Comparison of ENCODE assay signal across 15 mouse cellular contexts in the genomic region with DNA sequence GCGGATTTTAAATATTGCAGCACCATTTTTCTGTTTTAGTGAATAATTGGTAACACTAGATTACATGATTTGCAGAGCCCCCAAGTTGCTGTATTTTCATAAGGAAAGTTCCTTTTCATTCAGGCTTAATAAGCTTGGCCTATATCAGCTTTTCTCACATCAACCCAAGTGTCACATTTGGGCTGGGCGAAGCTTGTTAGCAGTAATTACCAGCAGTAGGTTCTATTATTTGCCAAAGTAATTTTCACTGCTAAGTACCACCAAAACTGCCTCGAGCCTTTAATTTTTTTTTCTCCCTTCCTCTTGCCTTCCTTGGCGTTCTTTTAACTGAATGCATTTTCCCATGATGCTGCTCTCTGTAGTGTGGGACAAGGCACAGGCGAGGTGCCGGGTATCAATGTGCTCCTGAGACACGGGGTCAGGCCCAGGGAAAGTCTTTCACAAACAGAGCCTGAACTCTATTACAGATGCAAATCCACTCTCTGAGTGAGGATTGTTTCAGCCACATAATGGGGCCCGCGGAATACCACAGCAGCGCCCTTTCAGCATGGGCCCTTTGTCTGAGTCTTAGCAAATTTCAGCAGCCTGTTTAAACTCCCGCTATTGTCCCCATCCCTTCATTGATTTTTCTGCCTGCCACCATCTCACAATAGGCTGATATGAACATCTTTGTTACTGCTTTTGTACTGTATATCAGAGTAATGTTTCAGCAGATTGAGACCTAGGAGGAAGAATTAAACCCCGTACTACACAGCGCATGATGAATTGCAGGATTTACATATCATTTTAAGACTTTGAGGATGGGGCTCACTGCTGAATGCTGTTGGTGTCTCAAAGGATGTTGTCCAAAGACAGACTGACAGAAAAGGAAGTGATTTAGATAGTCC.
DNase-seq lines count a peak whose midpoint lies in the region; ATAC-seq and TF ChIP-seq lines count a peak whose summit lies in the region.
"Had no signal": no experiment of that assay in that cellular context is flagged by ENCODE, and none has a peak within 500 bp of the region (broad histone marks: within the 10 kb centered on the region; RNA-seq: fewer than 3 reads in every experiment).

No protein-coding gene starts in this region.

- no peak for TF ChIP-seq EP300 in heart, adult 2 months (IDR thresholded peaks at IDR 0.05; ENCODE audit: insufficient read depth, low read depth, low read length)

- 22% methylated on average over 13 of the region's 13 CpGs for WGBS in embryonic facial prominence, embryonic 12.5 days
- 13% methylated on average over 13 of the region's 13 CpGs for WGBS in hindbrain, embryonic 15.5 days
- 16% methylated on average over 13 of the region's 13 CpGs for WGBS in neural tube, embryonic 15.5 days
- WGBS in heart, adult 2 months: 53% methylated on average over 13 of the region's 13 CpGs

- ATAC-seq in embryonic facial prominence, embryonic 12.5 days (ENCODE audit: insufficient number of reproducible peaks, insufficient read depth, low FRiP score, low TSS enrichment): peak; percentile 47; the same call in 1 of the 2 replicates
- peak; percentile 90 for ATAC-seq in hindbrain, embryonic 15.5 days (ENCODE audit: low FRiP score, low read depth)
- ATAC-seq in neural tube, embryonic 15.5 days (ENCODE audit: low FRiP score): peak; percentile 65; the same call in 1 of the 2 replicates
- ATAC-seq: activated CD4-positive, CD25-positive, alpha-beta regulatory T cell, adult 4 months; intestine, embryonic 16.5 days had no signal

- peak; percentile 2 to 14 for DNase-seq in layer of hippocampus, adult 2 months (ENCODE audit: low spot score in 2 of 2)
- no peak for DNase-seq in layer of hippocampus, postnatal 25 days (ENCODE audit: extremely low spot score in 1 of 2, low spot score in 1 of 2)
- DNase-seq in thymus, postnatal 10 days (ENCODE audit: low spot score in 2 of 2): no peak
- no peak for DNase-seq in heart, adult 2 months
- no peak for DNase-seq in ovary, postnatal 10 days (ENCODE audit: low spot score)
- DNase-seq: cerebellum, adult 18-20 months; gastrocnemius, postnatal 14 days had no signal

- TF ChIP-seq CTCF in layer of hippocampus, adult 2 months (conservative IDR thresholded peaks at IDR 0.05): no peak
- no peak for TF ChIP-seq CTCF in heart, adult 2 months (IDR thresholded peaks at IDR 0.05)

- no peaks in the 10 kb centered on the region for H3K9me3 ChIP-seq in embryonic facial prominence, embryonic 12.5 days
- no peaks in the 10 kb centered on the region for H3K9me3 ChIP-seq in hindbrain, embryonic 15.5 days
- no peaks in the 10 kb centered on the region for H3K9me3 ChIP-seq in neural tube, embryonic 15.5 days (replicated peaks)
- H3K9me3 ChIP-seq: liver, embryonic 15.5 days; stomach, embryonic 15.5 days had no signal

- no peaks in the 10 kb centered on the region for H3K27me3 ChIP-seq in embryonic facial prominence, embryonic 12.5 days
- no peaks in the 10 kb centered on the region for H3K27me3 ChIP-seq in hindbrain, embryonic 15.5 days
- no peaks in the 10 kb centered on the region for H3K27me3 ChIP-seq in neural tube, embryonic 15.5 days (replicated peaks)
- no peaks in the 10 kb centered on the region for H3K27me3 ChIP-seq in heart, adult 2 months (ENCODE audit: control insufficient read depth, insufficient read depth, low read length)
- H3K27me3 ChIP-seq: liver, embryonic 15.5 days; stomach, embryonic 15.5 days had no signal

- H3K4me1 ChIP-seq in embryonic facial prominence, embryonic 12.5 days: 0 out of 2 replicates have a peak, but pooled peaks cover 3% of the 10 kb centered on the region
- peaks cover 8% of the 10 kb centered on the region for H3K4me1 ChIP-seq in hindbrain, embryonic 15.5 days (replicated peaks)
- H3K4me1 ChIP-seq in neural tube, embryonic 15.5 days: peaks cover 5% of the 10 kb centered on the region; the same call in 1 of the 2 replicates
- H3K4me1 ChIP-seq in heart, adult 2 months (ENCODE audit: control insufficient read depth, insufficient read depth, low read length): no peaks in the 10 kb centered on the region
- H3K4me1 ChIP-seq: liver, embryonic 15.5 days; stomach, embryonic 15.5 days had no signal

- no peaks in the 10 kb centered on the region for H3K36me3 ChIP-seq in embryonic facial prominence, embryonic 12.5 days
- H3K36me3 ChIP-seq in hindbrain, embryonic 15.5 days: no peaks in the 10 kb centered on the region
- no peaks in the 10 kb centered on the region for H3K36me3 ChIP-seq in neural tube, embryonic 15.5 days
- H3K36me3 ChIP-seq in heart, adult 2 months (ENCODE audit: control insufficient read depth, insufficient read depth, low read length): no peaks in the 10 kb centered on the region
- H3K36me3 ChIP-seq: liver, embryonic 15.5 days; stomach, embryonic 15.5 days had no signal

- no peaks in the 10 kb centered on the region for H3K79me2 ChIP-seq in heart, adult 2 months (replicated peaks; ENCODE audit: control insufficient read depth, insufficient read depth, low read length)

- H3K9ac ChIP-seq in embryonic facial prominence, embryonic 12.5 days: no peak overlapping the region
- H3K9ac ChIP-seq in hindbrain, embryonic 15.5 days: no peak overlapping the region
- H3K9ac ChIP-seq in neural tube, embryonic 15.5 days (replicated peaks): no peak overlapping the region
- H3K9ac ChIP-seq in heart, adult 2 months (ENCODE audit: low read depth, low read length): no peak overlapping the region
- H3K9ac ChIP-seq: liver, embryonic 15.5 days; stomach, embryonic 15.5 days had no signal

- peak overlapping the region; percentile 19 for H3K4me2 ChIP-seq in embryonic facial prominence, embryonic 12.5 days (replicated peaks)
- peak overlapping the region; percentile 33 for H3K4me2 ChIP-seq in hindbrain, embryonic 15.5 days
- H3K4me2 ChIP-seq in neural tube, embryonic 15.5 days: peak overlapping the region; percentile 35
- H3K4me2 ChIP-seq: liver, embryonic 15.5 days; stomach, embryonic 15.5 days had no signal

- intact Hi-C loops in heart, adult 2 months (cut with DNase I): no loop called here

- H3K27ac ChIP-seq in layer of hippocampus, adult 2 months: no peak overlapping the region
- no peak overlapping the region for H3K27ac ChIP-seq in embryonic facial prominence, embryonic 12.5 days
- no peak overlapping the region for H3K27ac ChIP-seq in hindbrain, embryonic 15.5 days (replicated peaks)
- no peak overlapping the region for H3K27ac ChIP-seq in neural tube, embryonic 15.5 days (replicated peaks)
- H3K27ac ChIP-seq in heart, adult 2 months: no peak overlapping the region
- H3K27ac ChIP-seq: liver, embryonic 15.5 days; stomach, embryonic 15.5 days had no signal

- no peak for TF ChIP-seq POLR2A in heart, adult 2 months (IDR thresholded peaks at IDR 0.05; ENCODE audit: insufficient read depth, low read depth, low read length)

- H3K4me3 ChIP-seq in layer of hippocampus, adult 2 months: no peak overlapping the region
- no peak overlapping the region for H3K4me3 ChIP-seq in embryonic facial prominence, embryonic 12.5 days
- H3K4me3 ChIP-seq in hindbrain, embryonic 15.5 days: no peak overlapping the region
- H3K4me3 ChIP-seq in neural tube, embryonic 15.5 days (replicated peaks): no peak overlapping the region
- no peak overlapping the region for H3K4me3 ChIP-seq in heart, adult 2 months
- H3K4me3 ChIP-seq: liver, embryonic 15.5 days; myocyte; stomach, embryonic 15.5 days had no signal

Comparison
In these comparisons a context has a peak if more than half of its experiments do, and no peak if none do; other contexts are left out.
1. DNase-seq: peak in layer of hippocampus, adult 2 months (2 of 2); none in layer of hippocampus, postnatal 25 days (0 of 2), thymus, postnatal 10 days (0 of 2), heart, adult 2 months (0 of 2) and ovary, postnatal 10 days (single experiment).
2. Peak in every context shown above with its lines, with median percentiles within 50 percentile points of each other: ATAC-seq and H3K4me2 ChIP-seq.